Mouse (Mus musculus) megakaryocyte-erythroid progenitor cell, adult 5-6 weeks (primary cell): ENCODE measurements around the gene Eef1akmt3. TPM values are rescaled to one million over a fixed set of nuclear protein-coding genes. Genes with fewer than 3 reads are reported as not detected.
"Not testable (repeated sequence)": the region's sequence is repeated elsewhere in the genome, so short reads cannot be mapped to it uniquely, and the experiment has no call there.

Source experiments
- ATAC-seq: replicated peaks from 2 replicates; pipeline ENCODE4 v1.8.0; 2016; ENCODE audit warnings: mild to moderate bottlenecking, inconsistent platforms; ENCODE audit not compliant: severe bottlenecking, poor library complexity, low FRiP score, low TSS enrichment
- total RNA-seq, 2 experiments: library from RNA; stranded (forward) in 1 of 2; stranded (reverse) in 1 of 2; fragments of 200-1000, 215-1000 nt in 1 of 2; fragments of >200 nt in 1 of 2; fragmentation: Nextera tagmentation in 1 of 2; gene quantifications; 2 replicates each; pipeline ENCODE4 v1.2.3; 2014 to 2017

The Eef1akmt3 gene
- total RNA-seq (2014; fragmentation: Nextera tagmentation) (not detected in 2 replicates), total RNA-seq (2017) (0.38 TPM in 1 of 2 replicates, not detected in the other)

GRCm38 (mm10) chr10:127041274-127041766 lies at the start of gene Eef1akmt3, which contains the start of gene Mettl1:
TSS of gene Eef1akmt3 (minus strand) at chr10:127041513.
TSS of gene Mettl1 (plus strand) at chr10:127041414.
- ATAC-seq = peak; percentile 55

- ATAC-seq = no peak
Observed at GRCm38 (mm10) chr10:127090560-127091411, 49.5 kb upstream of the Eef1akmt3 start.

- ATAC-seq = no peak
Observed at GRCm38 (mm10) chr10:127085633-127086032, 44.3 kb upstream of the Eef1akmt3 start.

- ATAC-seq = no peak
Observed at GRCm38 (mm10) chr10:127085052-127085451, 43.7 kb upstream of the Eef1akmt3 start.

- no peak for ATAC-seq
Observed at GRCm38 (mm10) chr10:127083915-127084306, 42.6 kb upstream of the Eef1akmt3 start.

- no peak for ATAC-seq
Observed at GRCm38 (mm10) chr10:127083292-127083914, 42.1 kb upstream of the Eef1akmt3 start.

GRCm38 (mm10) chr10:127081996-127082620 lies 40.8 kb upstream of the Eef1akmt3 start:
- ATAC-seq = no peak

- ATAC-seq = no peak
Observed at GRCm38 (mm10) chr10:127080901-127081780, 39.8 kb upstream of the Eef1akmt3 start.

GRCm38 (mm10) chr10:127079665-127080391 lies 38.5 kb upstream of the Eef1akmt3 start:
- no peak for ATAC-seq

GRCm38 (mm10) chr10:127078677-127079575 lies 37.6 kb upstream of the Eef1akmt3 start:
- ATAC-seq = no peak

- ATAC-seq = no peak
Observed at GRCm38 (mm10) chr10:127078001-127078676, 36.8 kb upstream of the Eef1akmt3 start.

GRCm38 (mm10) chr10:127077515-127077914 lies 36.2 kb upstream of the Eef1akmt3 start:
- no peak for ATAC-seq

GRCm38 (mm10) chr10:127076082-127076481 lies 34.8 kb upstream of the Eef1akmt3 start:
- 0 out of 2 replicates have a peak, but pooled peaks have one; percentile 17 for ATAC-seq

GRCm38 (mm10) chr10:127075651-127076050 lies 34.3 kb upstream of the Eef1akmt3 start:
- no peak for ATAC-seq

- ATAC-seq = peak; percentile 74
Observed at GRCm38 (mm10) chr10:127075080-127075479, 33.8 kb upstream of the Eef1akmt3 start, which contains the start of gene Agap2. TSS of gene Agap2 (plus strand) at chr10:127075284.

GRCm38 (mm10) chr10:127073981-127074380 lies 32.7 kb upstream of the Eef1akmt3 start:
- no peak for ATAC-seq

- not testable (repeated sequence) for ATAC-seq
Observed at GRCm38 (mm10) chr10:127072969-127073368, 31.7 kb upstream of the Eef1akmt3 start.
